Comparison of ENCODE assay signal across 8 mouse cellular contexts in genomic region chr7:70358848-70359591, GRCm38 (mm10). TPM values are rescaled to one million over a fixed set of nuclear protein-coding genes. Genes with fewer than 3 reads are reported as not detected.
DNase-seq lines count a peak whose midpoint lies in the region; ATAC-seq and TF ChIP-seq lines count a peak whose summit lies in the region.

No protein-coding gene starts in this region.

- ATAC-seq in heart, embryonic 16.5 days (replicated peaks; ENCODE audit: extremely low read depth, insufficient read depth, low FRiP score): no peak
- no peak for ATAC-seq in neural tube, embryonic 13.5 days (ENCODE audit: low read depth)

- H3K36me3 ChIP-seq in thymus, adult 2 months (ENCODE audit: control insufficient read depth, insufficient read depth, low read length): no peaks in the 10 kb centered on the region
- no peaks in the 10 kb centered on the region for H3K36me3 ChIP-seq in heart, embryonic 16.5 days (ENCODE audit: control insufficient read depth, insufficient read depth)
- H3K36me3 ChIP-seq in neural tube, embryonic 13.5 days: peaks cover 19% of the 10 kb centered on the region; the same call in 1 of the 2 replicates

- no peak for TF ChIP-seq CTCF in thymus, adult 2 months (IDR thresholded peaks at IDR 0.05; ENCODE audit: borderline replicate concordance, control insufficient read depth, extremely low read depth, insufficient read depth, low read length, poor library complexity)

- no peak for TF ChIP-seq POLR2A in thymus, adult 2 months (IDR thresholded peaks at IDR 0.05; ENCODE audit: control insufficient read depth, extremely low read depth, insufficient read depth, low read length, poor library complexity)

- peak overlapping the region; percentile 88 for H3K4me2 ChIP-seq in heart, embryonic 16.5 days (ENCODE audit: low read depth, low read length)
- H3K4me2 ChIP-seq in neural tube, embryonic 13.5 days: peak overlapping the region; percentile 90

- 5% methylated on average over 33 of the region's 33 CpGs for WGBS in thymus, adult 2 months
- under 1% methylated on average over 33 of the region's 33 CpGs for WGBS in heart, embryonic 16.5 days
- under 1% methylated on average over 33 of the region's 33 CpGs for WGBS in neural tube, embryonic 13.5 days

- peak; percentile 16 for DNase-seq in cerebellum, adult 11-12 months
- no peak for DNase-seq in cerebellum, adult 8-10 months
- no peak for DNase-seq in thymus, adult 2 months
- DNase-seq in thymus, postnatal 0 days (ENCODE audit: low spot score): no peak
- DNase-seq in kidney, postnatal 25 days: peak; percentile 66 to 83
- DNase-seq in thymus, postnatal 36 days: no peak

- H3K4me1 ChIP-seq in thymus, adult 2 months (replicated peaks; ENCODE audit: control insufficient read depth, insufficient read depth, low read length): no peaks in the 10 kb centered on the region; the same call in 1 of the 2 replicates
- H3K4me1 ChIP-seq in heart, embryonic 16.5 days (ENCODE audit: control insufficient read depth, insufficient read depth, low read length): no peaks in the 10 kb centered on the region; the same call in 1 of the 2 replicates
- H3K4me1 ChIP-seq in neural tube, embryonic 13.5 days (replicated peaks): peaks cover 48% of the 10 kb centered on the region

- no peaks in the 10 kb centered on the region for H3K9me3 ChIP-seq in heart, embryonic 16.5 days (replicated peaks; ENCODE audit: control insufficient read depth, low read length)
- H3K9me3 ChIP-seq in neural tube, embryonic 13.5 days: no peaks in the 10 kb centered on the region

- peaks cover 9% of the 10 kb centered on the region for H3K27me3 ChIP-seq in thymus, adult 2 months (ENCODE audit: control insufficient read depth, insufficient read depth, low read length)
- H3K27me3 ChIP-seq in heart, embryonic 16.5 days (ENCODE audit: control insufficient read depth, insufficient read depth, low read length): peaks cover 41% of the 10 kb centered on the region
- 0 out of 2 replicates have a peak, but pooled peaks cover 7% of the 10 kb centered on the region for H3K27me3 ChIP-seq in neural tube, embryonic 13.5 days

- peak overlapping the region; percentile 83 for H3K9ac ChIP-seq in heart, embryonic 16.5 days (ENCODE audit: low read length)
- H3K9ac ChIP-seq in neural tube, embryonic 13.5 days: peak overlapping the region; percentile 96

- no peak overlapping the region for H3K27ac ChIP-seq in thymus, adult 2 months (ENCODE audit: control insufficient read depth, insufficient read depth, low read length)
- peak overlapping the region; percentile 96 for H3K27ac ChIP-seq in heart, embryonic 16.5 days (ENCODE audit: low read length)
- H3K27ac ChIP-seq in neural tube, embryonic 13.5 days (replicated peaks): peak overlapping the region; percentile 100

- peak overlapping the region; percentile 14; the same call in 1 of the 2 replicates for H3K4me3 ChIP-seq in thymus, adult 2 months (ENCODE audit: control insufficient read depth, insufficient read depth, low read length)
- peak overlapping the region; percentile 65 for H3K4me3 ChIP-seq in heart, embryonic 16.5 days (ENCODE audit: low read length)
- H3K4me3 ChIP-seq in neural tube, embryonic 13.5 days: peak overlapping the region; percentile 92

RNA-seq across cellular contexts. Expression of gene Nr2f2, which starts 7.5 kb away (rescaled TPM):
- 12.8 and 14.7 TPM in 2 replicates for polyA plus RNA-seq in thymus, adult 2 months (2012; rRNA removed)
- polyA plus RNA-seq in thymus, postnatal 0 days (2015; fragmentation: Nextera tagmentation; extraction: Ambion mirVana): 4.3 and 5.3 TPM in 2 replicates
- 15.4 and 20.0 TPM in 2 replicates for polyA plus RNA-seq in heart, embryonic 16.5 days (2015; fragmentation: Nextera tagmentation; extraction: Ambion mirVana)
- 85.5 and 87.8 TPM in 2 replicates for polyA plus RNA-seq in neural tube, embryonic 13.5 days (2015; fragmentation: Nextera tagmentation; extraction: Ambion mirVana)

Comparison
In these comparisons a context has a peak if more than half of its experiments do, and no peak if none do; other contexts are left out.
1. DNase-seq: peak in cerebellum, adult 11-12 months (single experiment) and kidney, postnatal 25 days (2 of 2); none in cerebellum, adult 8-10 months (single experiment), thymus, adult 2 months (single experiment), thymus, postnatal 0 days (single experiment) and thymus, postnatal 36 days (0 of 2).
2. H3K4me3 ChIP-seq: peak in every context shown above with its lines; median percentile 92 in neural tube, embryonic 13.5 days; 65 in heart, embryonic 16.5 days; 14 in thymus, adult 2 months.